Mouse (Mus musculus): ENCODE data around the gene Ift80.
"Not testable (repeated sequence)": the region's sequence is repeated elsewhere in the genome, so short reads cannot be mapped to it uniquely, and the experiment has no call there.

Ift80 gene

GRCm38 (mm10) chr3:68936709-68937108 is 67.7 kb downstream of the Ift80 start:
- DNase-seq (ENCODE audit: low read depth in 2 of 2, low spot score in 2 of 2): no peak

GRCm38 (mm10) chr3:68935498-68935897 is 68.9 kb downstream of the Ift80 start:
- peak; percentile 18 to 41 for DNase-seq (ENCODE audit: low read depth in 2 of 2, low spot score in 2 of 2)

- no peak for DNase-seq (ENCODE audit: low read depth in 2 of 2, low spot score in 2 of 2)
These were observed 70.1 kb downstream of the Ift80 start for GRCm38 (mm10) chr3:68934259-68934658.

GRCm38 (mm10) chr3:68928619-68929018 is 75.8 kb downstream of the Ift80 start:
- DNase-seq (ENCODE audit: low read depth in 2 of 2, low spot score in 2 of 2): no peak

- no peak for DNase-seq (ENCODE audit: low read depth in 2 of 2, low spot score in 2 of 2)
These were observed 96.9 kb downstream of the Ift80 start for GRCm38 (mm10) chr3:68907509-68907908.

- DNase-seq (ENCODE audit: low read depth in 2 of 2, low spot score in 2 of 2): no peak
These were observed 99.2 kb downstream of the Ift80 start for GRCm38 (mm10) chr3:68904902-68905778.

- DNase-seq (ENCODE audit: low read depth in 2 of 2, low spot score in 2 of 2): not testable (repeated sequence)
These were observed 101.7 kb downstream of the Ift80 start for GRCm38 (mm10) chr3:68902636-68903035.

- no peak for DNase-seq (ENCODE audit: low read depth in 2 of 2, low spot score in 2 of 2)
These were observed 107.2 kb downstream of the Ift80 start for GRCm38 (mm10) chr3:68897154-68897553.

GRCm38 (mm10) chr3:68895426-68895825 is 108.9 kb downstream of the Ift80 start:
- no peak for DNase-seq (ENCODE audit: low read depth in 2 of 2, low spot score in 2 of 2)

GRCm38 (mm10) chr3:68886845-68887244 is 117.5 kb downstream of the Ift80 start:
- no peak for DNase-seq (ENCODE audit: low read depth in 2 of 2, low spot score in 2 of 2)

GRCm38 (mm10) chr3:68874079-68874478 is 130.3 kb downstream of the Ift80 start:
- DNase-seq (ENCODE audit: low read depth in 2 of 2, low spot score in 2 of 2): no peak

GRCm38 (mm10) chr3:68870568-68870950 is 133.8 kb downstream of the Ift80 start:
- DNase-seq (ENCODE audit: low read depth in 2 of 2, low spot score in 2 of 2): peak in 1 of 2 experiments; percentile 2

GRCm38 (mm10) chr3:68869691-68870567 is 134.4 kb downstream of the Ift80 start:
- peak; percentile 4 to 17 for DNase-seq (ENCODE audit: low read depth in 2 of 2, low spot score in 2 of 2)

- DNase-seq (ENCODE audit: low read depth in 2 of 2, low spot score in 2 of 2): peak; percentile 19 to 30
These were observed 135.1 kb downstream of the Ift80 start, which contains the start of gene 1110032F04Rik for GRCm38 (mm10) chr3:68869211-68869690. Gene 1110032F04Rik (plus strand): TSS chr3:68869586.

- no peak for DNase-seq (ENCODE audit: low read depth in 2 of 2, low spot score in 2 of 2)
These were observed 152.0 kb downstream of the Ift80 start for GRCm38 (mm10) chr3:68852414-68852813.

- DNase-seq (ENCODE audit: low read depth in 2 of 2, low spot score in 2 of 2): no peak
These were observed 156.0 kb downstream of the Ift80 start for GRCm38 (mm10) chr3:68848323-68848722.

GRCm38 (mm10) chr3:68844025-68844424 is 160.3 kb downstream of the Ift80 start:
- DNase-seq (ENCODE audit: low read depth in 2 of 2, low spot score in 2 of 2): no peak

All from CD8-positive naive resting alpha-beta T cell, adult 2 months (primary cell).